Mouse (Mus musculus) embryo, embryonic 10.5 days (tissue): ENCODE results near the gene Dnajb3.

Source experiments
- DNase-seq: peaks from one replicate; pipeline ENCODE4 v3.0.0-alpha.2; 2015; ENCODE audit warnings: low spot score

The Dnajb3 gene

DNA sequence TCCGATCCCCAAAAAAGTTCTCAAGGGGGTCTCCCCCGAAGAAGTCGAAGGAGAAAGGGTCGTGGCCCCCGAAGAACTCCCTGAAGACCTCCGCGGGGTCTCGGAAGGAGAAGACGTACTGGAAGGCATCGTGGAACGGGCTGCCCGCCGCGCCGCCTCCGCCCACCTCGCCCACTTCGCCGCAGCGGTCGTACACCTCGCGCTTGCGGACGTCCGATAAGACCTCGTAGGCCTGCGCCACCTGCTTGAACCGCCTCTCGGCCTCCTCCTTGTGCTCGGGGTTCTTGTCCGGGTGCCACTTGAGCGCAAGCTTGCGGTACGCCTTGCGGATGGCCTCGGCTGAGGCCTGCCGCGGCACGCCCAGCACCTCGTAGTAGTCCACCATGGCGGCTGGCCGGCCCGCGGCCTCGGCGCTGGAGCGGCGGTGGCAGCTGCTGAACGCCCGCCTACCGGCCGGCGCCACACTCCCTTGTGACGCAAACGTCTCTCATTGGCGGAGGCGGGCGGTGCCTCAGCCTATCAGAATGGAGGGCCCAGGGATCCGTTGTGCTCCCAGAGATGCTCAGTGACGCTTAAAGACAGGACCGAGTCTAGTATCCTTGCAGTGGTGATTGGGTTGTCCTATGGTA is at the start of gene Dnajb3:
Gene Dnajb3 (minus strand): TSS at position 489 of the 629 bp plus-strand sequence.
- DNase-seq: peak; percentile 93

DNA sequence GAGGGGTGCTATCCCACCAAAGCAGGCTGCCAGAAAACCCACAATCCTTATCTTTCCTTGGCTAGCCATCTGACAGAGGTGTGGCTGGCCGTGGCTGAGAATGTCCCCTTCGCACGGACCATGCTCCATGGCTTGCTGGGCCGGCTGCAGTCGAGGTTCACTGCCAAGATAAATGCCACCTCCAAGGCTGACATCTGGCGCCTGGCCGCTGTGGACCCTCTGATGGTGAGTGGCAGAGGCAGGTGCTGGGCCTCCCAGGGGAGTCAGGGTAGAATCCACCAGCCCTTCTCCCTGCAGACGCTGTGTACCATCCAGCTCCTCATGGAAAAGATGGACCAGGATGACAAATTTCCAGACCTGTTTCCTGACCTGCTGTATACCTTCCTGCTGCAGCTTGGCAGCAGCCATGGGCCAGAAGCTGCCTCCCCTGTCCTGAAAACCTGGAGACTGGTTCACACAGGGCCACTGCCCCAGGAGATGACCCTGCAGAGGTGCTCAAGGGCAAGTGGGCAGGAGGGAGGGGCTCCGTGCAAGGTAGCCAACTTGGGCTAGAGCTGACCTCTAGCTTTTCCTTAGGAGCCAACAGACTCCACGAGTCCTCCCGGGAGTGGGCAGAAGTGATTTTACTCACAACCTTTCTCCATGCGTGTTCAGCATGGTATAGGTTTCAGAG is 49.3 kb upstream of the Dnajb3 start:
- DNase-seq: no peak

DNA sequence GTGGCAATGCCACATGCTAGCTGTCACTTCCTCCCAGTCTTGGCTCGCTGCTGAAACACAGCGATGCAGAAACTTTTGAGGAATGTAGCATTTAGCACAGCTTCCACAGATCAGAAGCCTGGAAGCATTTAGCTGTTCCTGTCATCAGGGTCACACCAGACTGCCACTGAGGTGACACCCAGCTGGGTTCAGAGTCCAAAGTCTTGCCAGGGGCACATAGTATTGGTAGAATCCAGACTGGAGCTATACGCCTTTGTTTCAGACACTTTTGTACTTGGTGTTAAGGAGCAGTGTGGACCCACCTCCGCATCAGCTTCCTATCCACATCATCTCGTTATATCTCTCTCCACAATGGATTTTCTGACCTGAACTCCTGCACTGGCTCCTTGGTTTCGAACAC is 48.0 kb upstream of the Dnajb3 start:
- DNase-seq: no peak

DNA sequence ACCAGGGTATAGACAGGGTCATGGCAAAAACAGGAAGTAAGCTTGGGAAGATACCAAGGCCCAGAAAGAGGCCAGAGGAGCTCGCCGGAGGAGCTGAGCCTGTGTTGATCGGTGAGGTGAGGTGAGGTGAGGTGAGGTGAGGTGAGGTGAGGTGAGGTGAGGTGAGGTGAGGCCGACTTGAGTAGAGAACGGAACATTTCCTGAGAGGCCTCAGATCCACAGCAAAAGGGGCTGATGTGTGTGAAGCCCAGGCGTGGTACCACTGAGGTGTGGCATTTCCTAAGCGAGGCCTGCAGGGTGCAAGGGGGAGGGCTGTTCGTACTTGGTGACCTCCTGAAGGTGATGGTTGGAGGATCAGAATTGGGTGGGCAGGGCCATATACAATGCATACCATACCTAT is 47.5 kb upstream of the Dnajb3 start:
- DNase-seq: no peak

DNA sequence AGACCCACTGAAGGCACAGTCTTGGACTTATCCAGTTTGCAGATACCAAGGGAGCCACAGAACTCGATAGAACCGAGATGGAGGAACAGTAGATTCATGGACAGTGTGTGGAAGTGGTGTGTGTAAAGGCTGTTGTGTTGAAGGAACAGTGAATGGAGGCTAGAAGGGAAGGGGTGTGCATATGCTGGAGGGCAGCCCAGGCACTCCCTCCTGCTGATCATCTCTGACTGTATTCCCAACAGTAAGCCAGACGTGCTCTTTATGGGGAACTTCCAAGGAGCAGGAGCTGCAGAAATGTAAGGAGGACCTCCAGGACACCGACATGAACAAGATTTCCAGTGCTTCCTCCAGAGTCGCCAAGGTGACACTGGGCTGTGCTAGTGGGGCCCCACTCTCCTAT is 44.4 kb upstream of the Dnajb3 start:
- DNase-seq: no peak

- no peak for DNase-seq
Measured at GRCm38 (mm10) chr1:88249596-88249995, 44.0 kb upstream of the Dnajb3 start.

DNA sequence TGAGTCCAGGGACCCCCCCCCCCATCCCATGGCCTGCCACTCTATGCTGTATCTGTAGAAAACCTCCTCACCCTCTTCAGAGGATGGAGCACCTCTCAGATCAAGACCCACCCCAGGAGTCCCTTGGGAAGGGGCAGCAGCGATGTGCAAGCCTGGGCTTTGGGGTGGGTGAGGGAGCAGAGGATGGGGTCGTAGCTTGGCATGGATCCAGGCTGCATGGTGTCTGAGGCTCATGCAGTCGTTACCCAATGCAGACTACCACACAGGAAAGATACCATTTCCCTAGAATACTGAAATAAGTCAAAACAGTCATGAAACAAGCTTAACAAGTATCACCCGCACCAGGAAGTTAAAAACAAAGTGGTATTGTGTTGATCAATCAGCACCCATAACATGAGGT is 43.1 kb upstream of the Dnajb3 start:
- DNase-seq: no peak

DNA sequence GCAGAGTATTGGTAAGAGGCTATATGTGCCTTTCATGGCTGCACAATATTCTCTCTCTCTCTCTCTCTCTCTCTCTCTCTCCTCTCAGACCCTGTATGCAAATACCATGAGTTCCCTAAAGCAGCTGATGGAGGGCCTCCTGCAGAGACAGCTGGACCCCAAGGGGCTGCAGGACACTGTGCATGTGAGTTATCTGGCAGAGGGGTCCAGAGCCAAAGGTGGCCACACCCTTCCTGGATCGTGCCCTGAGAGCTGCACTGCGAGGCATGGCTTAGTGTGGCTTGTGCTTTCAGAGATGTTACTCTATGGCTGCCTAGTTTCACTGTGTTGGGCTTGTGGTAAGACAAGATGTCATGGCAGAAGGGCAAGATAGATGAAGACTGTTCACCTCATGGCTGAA is 42.1 kb upstream of the Dnajb3 start:
- DNase-seq: no peak

DNA sequence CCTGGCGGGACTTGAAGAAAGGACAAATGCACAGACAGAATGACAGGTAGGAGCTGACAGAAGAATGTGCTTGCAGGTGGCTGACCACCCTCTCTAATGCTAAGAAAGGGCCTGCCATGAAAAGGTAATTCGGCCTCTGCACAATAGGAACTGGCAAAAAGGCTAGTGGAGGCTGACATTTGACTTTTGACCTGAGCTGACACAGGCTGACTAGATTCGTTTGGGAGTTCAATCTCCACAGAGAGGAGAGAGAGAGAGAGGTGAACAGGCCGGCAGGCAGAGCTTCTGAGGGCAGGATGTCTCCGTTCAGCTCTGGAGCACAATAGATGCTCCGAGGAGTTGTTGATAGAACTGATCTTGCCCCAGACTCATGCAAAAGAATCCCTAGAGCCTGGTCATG is 40.8 kb upstream of the Dnajb3 start:
- DNase-seq: no peak

DNA sequence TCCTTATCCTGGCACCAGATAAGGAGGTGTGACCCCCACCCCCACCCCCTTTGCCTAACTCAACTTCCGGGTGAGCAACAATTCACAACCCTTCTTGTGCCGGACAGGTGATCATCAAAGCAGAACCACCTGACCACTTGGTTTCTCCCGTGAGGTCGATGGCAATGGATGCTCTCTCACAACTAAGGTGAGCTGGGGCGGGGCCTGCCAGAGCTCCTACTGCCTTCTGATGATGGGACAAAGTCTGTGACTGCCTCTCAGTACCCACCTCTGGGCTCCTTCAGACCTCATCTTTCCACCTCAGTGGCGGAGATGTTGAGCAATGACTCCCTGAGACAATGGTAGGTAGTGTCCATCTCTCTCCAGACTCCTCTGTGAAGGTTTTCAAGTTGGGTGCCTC is 40.3 kb upstream of the Dnajb3 start:
- DNase-seq: no peak

DNA sequence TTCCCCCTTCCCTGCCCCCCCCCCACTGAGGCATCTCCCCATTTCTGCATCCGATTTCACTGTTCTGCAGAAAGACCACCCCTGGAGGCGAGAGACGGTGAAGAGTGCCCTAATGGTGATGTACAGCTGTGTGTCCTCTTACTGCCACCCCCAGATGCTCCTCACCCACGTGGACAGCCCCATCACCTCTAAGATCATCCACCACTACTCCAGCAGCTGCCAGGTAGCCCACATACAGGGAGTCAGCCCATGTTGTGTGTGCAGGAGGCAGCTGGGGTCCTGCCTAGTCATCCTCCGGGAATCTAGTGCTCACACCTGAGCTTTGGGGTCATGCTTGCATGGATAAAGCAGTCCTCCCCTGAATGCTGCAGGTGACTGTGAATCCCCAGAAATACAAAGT is 38.3 kb upstream of the Dnajb3 start:
- DNase-seq: no peak

DNA sequence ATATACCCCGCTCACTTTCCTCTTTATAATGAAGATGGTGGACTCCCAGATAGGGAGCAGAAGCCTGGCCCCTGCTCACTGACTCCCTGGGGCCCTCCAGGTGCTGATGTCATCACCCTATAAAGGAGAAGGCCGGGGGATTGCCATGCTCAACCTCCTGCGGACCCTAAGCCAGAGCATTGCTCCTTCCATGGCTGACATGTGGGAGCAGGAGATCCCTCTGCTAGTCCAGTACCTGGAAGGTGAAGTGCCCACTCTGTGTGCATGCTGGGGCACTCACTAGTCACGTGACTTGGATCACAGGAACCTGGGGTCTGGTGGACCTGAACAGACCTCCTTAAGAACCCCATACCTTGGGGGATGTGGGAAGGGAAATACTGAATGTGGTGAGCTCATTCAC is 35.0 kb upstream of the Dnajb3 start:
- DNase-seq: no peak

DNA sequence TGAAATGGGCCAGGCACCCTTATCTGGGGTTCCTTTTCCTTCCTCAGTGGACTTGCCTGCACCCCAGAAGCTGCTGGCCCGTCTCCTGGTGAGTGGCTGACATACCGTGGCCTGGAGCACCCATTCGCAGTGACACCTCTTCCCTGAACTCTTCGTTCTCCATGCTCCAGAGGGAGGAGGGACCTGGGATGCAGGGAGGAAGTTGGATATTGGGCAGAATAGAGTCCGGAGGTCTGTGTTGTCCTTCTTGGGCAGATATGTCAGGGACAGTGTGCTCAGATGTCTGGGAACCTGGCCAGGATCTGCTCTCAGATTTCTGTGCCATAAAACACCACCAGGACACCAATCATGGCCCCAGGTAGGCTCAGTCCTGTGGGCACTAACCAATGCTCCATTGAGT is 34.5 kb upstream of the Dnajb3 start:
- no peak for DNase-seq

DNA sequence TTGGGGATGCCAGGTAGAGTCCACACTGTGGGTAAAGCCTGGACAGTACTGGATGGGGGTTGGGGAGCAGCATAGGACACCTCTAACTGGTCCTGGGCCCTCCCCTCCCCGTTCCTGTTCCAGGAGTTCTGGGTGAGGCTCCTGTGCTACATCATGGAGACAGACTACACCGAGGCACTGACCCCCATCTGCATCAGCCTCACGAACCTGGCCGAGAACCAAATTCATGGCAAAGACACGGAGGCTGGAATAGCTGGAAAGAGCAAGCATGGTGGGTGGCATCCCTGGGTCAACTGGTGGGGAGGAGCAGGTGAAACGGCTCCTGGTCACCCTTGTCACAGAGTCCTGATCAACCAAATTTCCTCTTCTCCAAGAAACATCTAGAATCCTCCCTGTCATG is 33.2 kb upstream of the Dnajb3 start:
- DNase-seq: no peak

GRCm38 (mm10) chr1:88237311-88237710 is 31.7 kb upstream of the Dnajb3 start:
- no peak for DNase-seq

DNA sequence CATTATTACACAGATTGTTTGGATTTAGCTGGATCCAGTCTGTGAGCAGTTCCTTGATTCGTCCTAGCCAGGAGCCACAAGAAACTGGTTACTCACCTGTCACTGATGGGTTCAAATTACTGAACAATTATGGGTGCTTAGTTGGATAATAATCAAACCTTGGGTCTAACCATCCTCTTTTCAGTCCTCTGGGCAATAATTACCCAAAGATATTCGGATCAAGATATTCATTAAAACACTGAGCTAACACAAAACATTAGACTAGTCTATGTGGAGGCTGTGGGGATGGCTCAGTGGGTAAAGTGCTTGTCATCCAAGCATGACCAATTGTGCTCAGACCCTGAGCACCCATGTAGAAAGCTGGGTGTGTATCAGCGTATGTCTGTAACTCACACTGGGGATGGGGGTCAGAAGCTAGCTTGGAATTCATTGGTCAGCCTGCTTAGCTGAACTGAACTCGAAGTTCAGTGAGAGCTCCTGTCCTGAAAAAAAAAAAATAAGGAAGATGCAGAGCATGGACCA is 30.4 kb upstream of the Dnajb3 start:
- no peak for DNase-seq

DNA sequence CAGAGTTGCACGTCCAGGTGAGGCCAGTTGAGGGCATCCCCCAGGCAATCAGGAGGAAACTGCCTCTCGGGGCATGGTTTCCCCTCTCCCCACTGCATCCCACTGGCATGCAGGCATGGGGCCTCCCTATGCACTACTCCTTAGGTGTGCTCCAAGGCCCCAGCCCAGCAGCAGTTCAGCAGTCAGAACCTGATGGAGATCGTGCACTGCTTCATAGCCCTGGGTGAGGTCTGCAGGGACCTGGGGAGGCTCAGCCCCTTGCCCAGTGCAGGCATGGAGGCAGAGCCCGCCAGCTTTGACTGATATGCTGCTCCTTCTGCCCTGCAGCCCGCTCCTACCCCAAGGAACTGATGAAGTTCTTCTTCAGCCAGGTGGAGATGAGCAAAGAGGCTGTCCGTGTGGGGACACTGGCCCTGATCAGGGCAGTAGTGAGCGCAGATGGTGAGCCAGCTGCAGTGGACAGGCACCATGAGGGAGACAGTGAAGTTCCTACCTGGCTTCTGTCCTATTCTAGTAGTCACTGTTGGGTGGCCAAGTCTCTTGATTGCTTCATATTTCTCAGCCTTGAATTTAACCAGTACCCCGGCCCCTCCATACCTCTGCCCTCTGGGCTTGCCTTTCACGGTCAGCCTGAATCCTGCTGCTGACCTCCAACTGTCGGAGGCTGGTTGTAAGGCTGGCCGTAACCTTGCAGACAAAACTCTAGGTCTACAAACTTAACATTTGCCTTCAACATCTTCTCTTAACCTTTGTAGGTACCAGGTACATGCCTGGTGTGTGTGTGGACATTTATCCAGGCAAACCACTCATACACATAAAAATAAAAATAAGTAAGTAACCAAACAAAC is 29.7 kb upstream of the Dnajb3 start:
- DNase-seq: no peak

GRCm38 (mm10) chr1:88234646-88235045 is 29.1 kb upstream of the Dnajb3 start:
- DNase-seq: no peak

- DNase-seq: no peak
Measured at GRCm38 (mm10) chr1:88234248-88234610, 28.6 kb upstream of the Dnajb3 start.

DNA sequence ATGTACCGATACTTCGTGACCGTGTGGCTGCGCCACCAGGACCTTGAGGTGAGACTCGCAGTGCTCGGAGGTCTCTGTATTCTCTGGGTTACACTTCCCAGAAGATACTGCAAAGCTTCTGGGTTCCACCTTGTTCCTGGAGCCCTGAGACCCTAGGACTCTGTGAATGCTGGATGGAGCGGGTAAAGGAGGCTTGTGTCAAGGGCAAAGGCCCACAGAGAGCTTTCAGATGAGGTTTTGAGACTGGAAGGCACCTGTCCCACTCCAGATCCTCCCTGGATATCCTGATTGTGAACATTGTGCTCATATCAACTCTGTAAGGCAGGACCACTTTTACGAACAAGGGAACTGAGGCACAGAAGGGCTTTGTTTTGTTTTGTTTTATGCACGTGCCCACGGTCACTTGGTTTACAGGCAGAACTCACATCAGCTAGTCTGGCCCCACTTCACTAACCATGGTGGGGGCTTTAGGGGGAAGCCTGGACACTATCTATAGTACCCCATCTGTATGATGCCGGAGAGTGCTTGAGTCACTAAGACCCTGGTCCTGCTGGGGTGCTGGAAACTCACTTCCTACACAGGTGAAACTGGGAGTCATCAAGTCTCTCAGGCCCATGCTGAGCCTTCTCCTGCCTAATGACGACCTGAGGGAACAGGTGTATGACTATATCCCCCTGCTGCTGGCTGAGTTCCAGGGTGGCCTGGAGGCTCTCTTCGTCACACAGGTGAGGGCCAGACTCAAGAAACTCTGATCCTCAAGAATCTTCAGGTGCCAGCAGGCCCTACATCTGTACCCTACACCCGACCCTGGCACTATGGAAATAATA is 28.1 kb upstream of the Dnajb3 start:
- no peak for DNase-seq

DNA sequence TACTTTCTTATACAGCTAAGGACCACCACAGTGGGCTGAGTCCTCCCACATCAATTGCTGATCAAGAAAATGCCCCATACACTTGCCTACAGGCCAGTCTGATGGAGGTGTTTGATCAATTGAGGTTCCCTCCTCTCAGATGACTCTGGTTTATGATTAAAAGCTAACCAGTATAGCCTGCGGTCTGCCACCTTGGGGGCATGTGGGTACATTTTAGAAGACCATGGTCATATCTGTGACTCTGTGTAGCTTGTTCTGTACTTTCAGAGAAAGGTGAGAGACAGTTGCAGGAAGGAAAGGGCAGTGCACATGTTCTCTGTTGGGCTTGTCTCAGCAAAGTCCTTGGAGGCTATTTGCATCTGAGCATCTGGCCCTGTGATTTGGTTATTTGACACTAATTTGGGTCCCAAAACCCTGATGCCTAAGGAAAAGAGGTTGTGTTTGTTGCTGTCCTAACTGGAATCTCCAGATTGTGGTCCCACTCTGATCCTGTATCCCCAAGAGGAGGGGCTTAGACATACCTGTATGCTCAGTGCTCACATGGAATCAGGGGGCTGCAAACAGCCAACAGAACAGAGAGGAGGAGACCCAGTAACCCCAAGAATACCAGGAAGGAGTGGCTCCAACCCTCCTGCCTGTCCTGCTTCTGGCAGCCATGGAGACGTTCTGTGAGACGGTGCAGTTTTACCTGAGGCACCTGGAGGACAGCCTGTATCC is 27.2 kb upstream of the Dnajb3 start:
- no peak for DNase-seq
